Mouse (Mus musculus) T-cell, adult 2 months (primary cell): ENCODE data around the gene Snrpd3.

ENCODE experiments used
- DNase-seq: peaks from one replicate; pipeline ENCODE4 v3.0.0; 2022; ENCODE audit warnings: low spot score

Gene Snrpd3

GRCm38 (mm10) chr10:75568029-75568428, 50.7 kb downstream of the Snrpd3 start:
- DNase-seq: no peak

GRCm38 (mm10) chr10:75568441-75568840, 51.1 kb downstream of the Snrpd3 start:
- DNase-seq: no peak

DNA sequence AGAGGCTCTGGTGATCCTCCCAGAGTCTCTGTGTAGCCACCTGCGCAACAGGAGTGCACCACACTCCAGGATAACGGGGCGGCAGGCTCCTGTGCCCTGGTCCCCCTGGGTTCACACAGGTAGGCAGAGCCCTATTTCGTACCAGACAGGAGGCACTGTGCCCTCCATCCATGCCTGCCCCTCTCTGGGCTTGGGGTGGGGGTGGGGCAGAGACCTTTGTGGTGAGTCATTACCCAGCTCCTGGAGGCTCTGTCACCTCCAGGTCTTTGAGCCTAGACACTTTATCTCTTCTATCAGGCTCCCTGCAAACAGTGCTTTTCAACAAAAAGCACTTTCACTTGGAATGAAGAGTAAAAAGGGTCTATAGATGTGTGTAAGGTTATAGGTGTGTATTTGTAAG, 51.5 kb downstream of the Snrpd3 start:
- no peak for DNase-seq

DNA sequence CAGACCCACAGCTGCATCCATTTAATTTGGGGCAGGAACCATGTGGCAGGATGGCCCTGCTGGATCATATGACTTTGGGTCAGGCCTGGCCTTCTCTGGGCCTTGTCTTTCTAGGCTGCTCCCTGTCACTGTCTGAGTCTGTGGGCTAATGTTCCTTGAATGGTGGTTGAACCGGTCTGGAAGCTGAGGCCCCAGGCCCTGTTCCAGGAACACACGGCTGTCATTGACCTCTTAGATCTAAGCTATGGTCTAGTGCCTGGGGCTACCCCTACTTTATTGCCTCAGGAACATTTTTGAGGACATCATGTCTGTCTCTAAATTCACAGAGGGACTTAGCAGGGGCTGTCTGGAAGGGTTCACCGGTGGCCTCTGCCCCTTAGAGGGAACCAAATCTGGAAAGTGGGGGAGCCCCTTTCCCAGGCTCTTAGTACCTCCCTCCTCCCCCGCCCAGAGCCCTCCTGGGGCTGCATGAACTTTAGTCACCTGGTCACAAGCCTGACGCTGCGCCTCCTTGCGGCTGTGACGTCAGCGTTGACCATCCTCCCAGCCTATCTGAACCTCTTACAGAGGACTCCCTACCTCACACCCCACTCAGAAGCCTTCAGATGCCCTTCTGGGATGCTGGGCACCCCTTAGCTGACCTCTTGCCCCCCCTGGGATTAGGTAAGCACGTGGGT, 53.8 kb downstream of the Snrpd3 start:
- no peak for DNase-seq

DNA sequence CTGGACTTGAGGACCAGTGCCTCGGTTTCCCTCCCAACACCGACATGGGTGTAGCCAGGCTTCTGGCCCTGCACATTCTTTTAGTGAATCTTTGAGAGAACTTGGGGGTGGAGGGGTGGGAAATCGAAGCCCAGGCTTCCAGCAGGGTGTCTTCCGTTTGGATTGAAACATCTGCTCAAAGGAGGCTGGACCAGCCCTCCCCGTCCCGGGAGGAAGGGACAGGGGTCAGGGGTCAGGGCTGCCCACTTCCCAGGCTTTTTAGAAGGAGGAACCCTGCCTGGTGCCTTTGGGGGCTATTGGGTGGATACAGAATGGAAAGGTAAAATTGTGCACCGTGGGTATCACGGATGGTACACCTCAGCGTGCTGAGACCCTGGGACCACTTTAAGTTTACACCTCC, 54.6 kb downstream of the Snrpd3 start:
- no peak for DNase-seq

DNA sequence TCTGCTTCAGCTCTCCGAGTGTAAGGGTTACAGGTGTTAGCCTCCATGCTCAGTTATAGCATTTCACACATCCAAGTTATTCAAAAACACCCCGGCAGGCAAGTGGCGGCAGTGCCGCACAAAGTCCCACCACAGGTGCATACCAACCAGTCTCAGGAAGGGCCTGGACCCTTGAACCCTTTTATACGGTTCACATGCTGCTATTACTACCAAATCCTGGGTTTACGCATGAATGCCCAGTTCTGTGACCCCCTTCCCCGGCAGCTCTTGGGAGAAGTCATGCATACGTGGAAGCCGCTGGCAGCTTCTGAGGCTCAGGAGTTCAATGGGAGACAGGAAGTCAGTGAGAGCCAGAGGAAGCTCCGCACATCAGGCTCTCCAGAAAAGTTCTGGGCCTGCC, 55.8 kb downstream of the Snrpd3 start:
- DNase-seq: no peak

GRCm38 (mm10) chr10:75573965-75574364, 56.6 kb downstream of the Snrpd3 start:
- DNase-seq: no peak

DNA sequence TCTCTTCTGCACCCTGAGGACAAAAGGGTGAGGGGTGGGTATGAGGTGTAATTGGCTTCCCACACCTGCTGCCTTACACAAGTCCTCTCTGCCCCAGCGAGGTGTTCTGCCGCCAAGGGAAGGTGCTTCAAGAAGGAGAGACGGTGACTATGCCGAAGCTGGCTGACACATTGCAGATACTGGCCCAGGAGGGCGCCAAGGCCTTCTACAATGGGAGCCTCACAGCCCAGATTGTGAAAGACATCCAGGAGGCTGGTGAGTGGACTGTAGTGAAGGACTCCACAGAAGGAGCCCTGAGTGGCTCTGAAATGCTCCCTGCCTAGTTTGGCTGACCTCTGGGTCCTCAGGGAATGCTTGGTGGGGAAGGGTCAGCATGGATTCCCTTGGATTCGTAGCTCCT, 61.8 kb downstream of the Snrpd3 start:
- no peak for DNase-seq

- DNase-seq: peak; percentile 86
These were observed 68.7 kb downstream of the Snrpd3 start for GRCm38 (mm10) chr10:75585876-75586552.

DNA sequence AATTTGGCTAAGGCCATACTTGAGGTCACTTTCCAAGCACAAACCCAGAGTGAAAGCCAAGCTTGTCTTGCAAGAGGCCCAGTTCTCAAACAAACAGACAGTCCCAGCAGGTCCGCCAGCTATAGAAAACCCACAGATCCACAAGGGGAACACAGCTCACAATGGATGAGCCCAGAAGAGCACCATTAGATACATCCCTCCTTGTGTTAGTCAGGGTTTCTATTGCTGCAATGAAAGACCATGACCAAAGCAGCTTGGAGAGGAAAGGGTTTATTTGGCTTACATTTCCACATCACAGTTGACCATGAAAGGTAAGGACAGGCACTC, 69.2 kb downstream of the Snrpd3 start:
- DNase-seq: no peak
